Mouse (Mus musculus) small intestine, adult 2 months (tissue): ENCODE data around the gene Chsy1. TPM values are rescaled to one million over a fixed set of nuclear protein-coding genes. Genes with fewer than 3 reads are reported as not detected.
A peak's percentile ranks its signal among the peaks of the same experiment; 100 is the strongest.

Experiments
- H3K27ac ChIP-seq: fragments of 200-500 bp; 2 replicates; pipeline ENCODE4 v1.5.1; 2012; ENCODE audit warnings: low read depth, low read length, control low read depth, inconsistent platforms; ENCODE audit not compliant: insufficient read depth
- H3K27me3 ChIP-seq: fragments of 200-500 bp; 2 replicates; pipeline ENCODE4 v1.6.1; 2012; ENCODE audit warnings: mild to moderate bottlenecking, moderate library complexity, low read length, inconsistent platforms; ENCODE audit not compliant: control insufficient read depth, insufficient read depth
- H3K36me3 ChIP-seq: fragments of 200-500 bp; 2 replicates; pipeline ENCODE4 v1.6.1; 2012; ENCODE audit warnings: mild to moderate bottlenecking, low read length, control low read depth, inconsistent platforms; ENCODE audit not compliant: control insufficient read depth, insufficient read depth
- H3K4me1 ChIP-seq: fragments of 200-500 bp; 2 replicates; pipeline ENCODE4 v1.6.1; 2012; ENCODE audit warnings: low read length, inconsistent platforms, mixed read lengths; ENCODE audit not compliant: control insufficient read depth, insufficient read depth, insufficient read length
- H3K4me3 ChIP-seq: fragments of 200-500 bp; 2 replicates; pipeline ENCODE4 v1.5.1; 2012; ENCODE audit warnings: low read depth, mild to moderate bottlenecking, control low read depth, inconsistent platforms, low read length, moderate library complexity
- CTCF ChIP-seq: fragments of 200-500 bp; IDR thresholded peaks from 2 replicates; pipeline ENCODE4 v1.5.1; 2012; ENCODE audit warnings: low read depth, mild to moderate bottlenecking, control low read depth, inconsistent platforms, low read length, moderate library complexity, mixed read lengths; ENCODE audit not compliant: insufficient replicate concordance, insufficient read length; ENCODE audit errors: extremely low read depth
- POLR2A ChIP-seq: fragments of 200-500 bp; IDR thresholded peaks from 2 replicates; pipeline ENCODE4 v1.6.1; 2012; ENCODE audit warnings: low read depth, mild to moderate bottlenecking, control low read depth, inconsistent platforms, low read length, moderate library complexity
- WGBS: fragments of 180-500 bp; shearing (Covaris S2); methylation state at CpG from one replicate; pipeline ENCODE4 v1.1.7; 2018; 5-methylcytosine and 5-hydroxymethylcytosine counted together
- polyA plus RNA-seq: library from polyadenylated mRNA; depleted of rRNA; stranded (reverse); fragments of >200 nt; gene quantifications from 2 replicates; pipeline ENCODE4 v1.2.3, GENCODE M21; 2012

Chsy1 gene
- polyA plus RNA-seq, 1 experiment, result 1.4 TPM

DNA sequence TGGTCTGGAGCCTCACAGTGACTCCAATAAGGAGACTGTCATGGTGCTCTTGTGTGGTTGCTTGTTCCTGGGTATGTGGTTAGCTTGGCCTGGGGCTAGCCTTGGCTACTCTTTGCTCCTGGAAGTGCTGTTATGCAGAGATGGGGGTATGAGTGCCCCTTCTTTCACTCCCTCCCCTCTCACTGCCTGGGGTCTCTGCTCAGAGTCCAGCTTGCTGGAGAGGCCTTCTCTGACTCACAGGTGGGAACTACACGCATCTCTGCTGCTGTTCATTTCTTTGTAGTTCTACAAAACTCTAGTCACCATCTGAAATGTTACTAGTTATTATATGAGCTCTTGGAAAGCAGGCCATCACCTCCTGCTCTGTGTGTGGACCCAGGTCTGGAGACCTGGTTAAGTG, 53.7 kb downstream of the Chsy1 start:
- 94% methylated on average over 1 of the region's 1 CpGs for WGBS
- H3K4me3 ChIP-seq, result no peak overlapping the region
- H3K4me1 ChIP-seq, result no peaks in the 10 kb centered on the region
- no peak for TF ChIP-seq CTCF
- TF ChIP-seq POLR2A, result no peak
- H3K36me3 ChIP-seq, result no peaks in the 10 kb centered on the region
- no peak overlapping the region for H3K27ac ChIP-seq
- H3K27me3 ChIP-seq, result no peaks in the 10 kb centered on the region

DNA sequence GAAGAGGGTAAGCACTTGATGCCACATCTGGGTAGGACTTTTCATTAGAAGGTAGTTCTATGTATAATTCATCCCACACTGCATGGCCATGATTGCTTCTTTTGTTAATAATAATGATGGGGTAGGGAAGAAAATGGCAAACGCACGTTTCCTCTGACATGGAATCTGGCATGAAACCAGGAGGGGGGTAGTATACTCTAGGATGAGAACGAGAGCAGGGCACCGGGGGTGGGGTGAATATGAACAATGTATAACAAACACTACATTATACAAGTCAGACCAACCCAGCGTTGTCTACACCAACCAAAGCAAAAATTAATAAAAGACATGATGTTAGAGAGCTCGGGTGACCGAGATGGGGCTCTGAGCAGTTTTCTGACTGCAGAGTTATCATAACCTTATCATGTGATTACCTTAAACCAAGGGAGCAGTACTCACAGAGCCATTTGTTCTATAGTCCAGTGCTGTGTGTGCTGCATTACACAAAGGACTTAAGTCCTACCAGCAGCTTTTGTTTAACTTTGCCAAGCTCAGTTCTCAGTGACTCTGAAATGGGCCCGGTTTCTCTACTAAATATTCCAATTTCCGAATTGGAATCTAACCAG, 55.2 kb downstream of the Chsy1 start:
- H3K27ac ChIP-seq, result no peak overlapping the region
- TF ChIP-seq CTCF (no peak), POLR2A (no peak)
- 80% methylated on average over 9 of the region's 9 CpGs for WGBS

GRCm38 (mm10) chr7:66165036-66165798, 55.9 kb downstream of the Chsy1 start:
- TF ChIP-seq POLR2A (no peak), CTCF (no peak)
- Histone ChIP-seq H3K36me3 (no peaks in the 10 kb centered on the region), H3K4me3 (no peak overlapping the region), H3K27me3 (no peaks in the 10 kb centered on the region), H3K27ac (no peak overlapping the region), H3K4me1 (no peaks in the 10 kb centered on the region)
- 71% methylated on average over 5 of the region's 5 CpGs for WGBS

More for the DNA sequence above, 55.2 kb downstream of the Chsy1 start:
- no peaks in the 10 kb centered on the region for H3K36me3 ChIP-seq
- no peaks in the 10 kb centered on the region for H3K27me3 ChIP-seq
- no peaks in the 10 kb centered on the region for H3K4me1 ChIP-seq
- no peak overlapping the region for H3K4me3 ChIP-seq

DNA sequence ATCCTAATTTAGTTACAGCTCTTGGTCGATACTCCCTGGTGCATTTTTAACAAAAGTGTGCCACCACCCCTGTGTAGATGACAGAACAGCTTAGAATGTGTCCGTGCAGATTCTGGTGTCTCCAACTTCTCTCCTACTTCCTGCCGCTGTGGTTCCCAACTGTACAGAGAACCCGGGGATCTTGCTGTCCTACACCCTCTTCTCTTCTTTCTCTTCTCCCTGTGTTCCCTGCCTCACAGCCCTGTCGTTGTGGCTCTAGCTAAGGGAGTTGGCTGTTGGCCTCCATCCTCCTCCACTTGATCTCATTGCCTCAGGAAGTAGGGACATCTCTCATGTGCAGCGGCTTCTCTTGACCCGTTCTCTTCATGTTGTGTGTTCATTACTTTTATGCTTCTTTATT, 59.6 kb downstream of the Chsy1 start:
- TF ChIP-seq CTCF, result no peak
- TF ChIP-seq POLR2A, result no peak
- H3K27ac ChIP-seq, result no peak overlapping the region
- H3K4me3 ChIP-seq, result no peak overlapping the region
- H3K36me3 ChIP-seq, result no peaks in the 10 kb centered on the region
- 82% methylated on average over 7 of the region's 7 CpGs for WGBS
- H3K4me1 ChIP-seq, result no peaks in the 10 kb centered on the region
- no peaks in the 10 kb centered on the region for H3K27me3 ChIP-seq

- H3K27ac ChIP-seq, result no peak overlapping the region
Measured at GRCm38 (mm10) chr7:66169476-66169875, 60.2 kb downstream of the Chsy1 start.

DNA sequence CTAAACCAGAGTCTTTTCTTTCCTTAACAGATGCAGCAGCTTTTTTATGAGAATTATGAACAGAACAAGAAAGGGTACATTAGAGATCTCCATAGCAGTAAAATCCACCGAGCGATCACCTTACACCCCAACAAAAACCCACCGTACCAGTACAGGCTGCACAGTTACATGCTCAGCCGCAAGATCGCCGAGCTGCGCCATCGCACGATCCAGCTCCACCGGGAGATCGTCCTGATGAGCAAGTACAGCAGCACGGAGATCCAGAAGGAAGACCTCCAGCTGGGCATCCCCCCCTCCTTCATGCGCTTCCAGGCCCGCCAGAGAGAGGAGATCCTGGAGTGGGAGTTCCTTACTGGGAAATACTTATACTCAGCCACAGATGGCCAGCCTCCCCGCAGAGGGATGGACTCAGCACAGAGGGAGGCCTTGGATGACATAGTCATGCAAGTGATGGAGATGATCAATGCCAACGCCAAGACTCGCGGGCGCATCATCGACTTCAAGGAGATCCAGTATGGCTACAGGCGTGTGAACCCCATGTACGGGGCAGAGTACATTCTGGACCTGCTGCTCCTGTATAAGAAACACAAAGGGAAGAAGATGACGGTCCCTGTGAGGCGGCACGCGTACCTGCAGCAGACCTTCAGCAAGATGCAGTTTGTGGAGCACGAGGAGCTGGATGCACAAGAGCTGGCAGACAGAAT, 61.6 kb downstream of the Chsy1 start:
- Histone ChIP-seq H3K27me3 (no peaks in the 10 kb centered on the region), H3K4me1 (no peaks in the 10 kb centered on the region), H3K4me3 (no peak overlapping the region), H3K36me3 (no peaks in the 10 kb centered on the region), H3K27ac (no peak overlapping the region)
- TF ChIP-seq POLR2A (no peak), CTCF (no peak)
- 95% methylated on average over 27 of the region's 27 CpGs for WGBS

More at GRCm38 (mm10) chr7:66169476-66169875, 60.2 kb downstream of the Chsy1 start:
- no peak overlapping the region for H3K4me3 ChIP-seq
- no peaks in the 10 kb centered on the region for H3K4me1 ChIP-seq
- no peak for TF ChIP-seq CTCF
- H3K27me3 ChIP-seq, result no peaks in the 10 kb centered on the region
- no peaks in the 10 kb centered on the region for H3K36me3 ChIP-seq
- 87% methylated on average over 6 of the region's 6 CpGs for WGBS

- no peaks in the 10 kb centered on the region for H3K36me3 ChIP-seq
- H3K4me3 ChIP-seq, result no peak overlapping the region
- H3K27me3 ChIP-seq, result no peaks in the 10 kb centered on the region
- H3K4me1 ChIP-seq, result no peaks in the 10 kb centered on the region
- WGBS, result 90% methylated on average over 6 of the region's 6 CpGs
- TF ChIP-seq POLR2A, result no peak
- TF ChIP-seq CTCF, result no peak
- peak overlapping the region; percentile 11; the same call in 1 of the 2 replicates for H3K27ac ChIP-seq
Measured at GRCm38 (mm10) chr7:66175738-66176137, 66.4 kb downstream of the Chsy1 start.
